Mouse (Mus musculus) thymus, adult 2 months (tissue): ENCODE results near the gene Ptov1.

Source experiments
- CTCF ChIP-seq: fragments of 200-500 bp; IDR thresholded peaks from 2 replicates; pipeline ENCODE4 v1.5.1; 2012; ENCODE audit warnings: mild to moderate bottlenecking, control low read depth, low read length, moderate library complexity, borderline replicate concordance; ENCODE audit not compliant: control insufficient read depth, poor library complexity, insufficient read depth; ENCODE audit errors: extremely low read depth
- POLR2A ChIP-seq: fragments of 200-500 bp; IDR thresholded peaks from 2 replicates; pipeline ENCODE4 v1.6.1; 2012; ENCODE audit warnings: mild to moderate bottlenecking, low read length, control low read depth, moderate library complexity; ENCODE audit not compliant: control insufficient read depth, poor library complexity, insufficient read depth; ENCODE audit errors: extremely low read depth

DNA sequence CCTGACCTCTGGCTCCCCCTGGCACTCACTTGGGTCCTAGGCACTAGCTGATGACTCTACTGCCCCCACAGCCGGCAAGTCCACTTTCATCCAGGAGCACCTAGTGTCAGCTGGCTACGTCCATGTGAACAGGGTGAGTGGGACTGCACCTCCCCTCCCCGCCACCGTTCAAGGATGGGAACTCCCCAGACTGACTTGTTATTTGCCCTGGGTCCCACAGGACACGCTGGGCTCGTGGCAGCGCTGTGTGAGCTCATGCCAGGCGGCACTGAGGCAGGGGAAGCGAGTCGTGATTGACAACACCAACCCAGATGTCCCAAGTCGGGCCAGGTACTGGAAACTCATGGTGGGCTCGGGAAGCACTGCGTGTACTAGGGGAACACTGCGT lies 8.2 kb downstream of the Ptov1 start:
- TF ChIP-seq POLR2A (no peak), CTCF (no peak)
